Mouse (Mus musculus) layer of hippocampus, postnatal 36 days (tissue): ENCODE results near the gene Rnf39. TPM values are rescaled to one million over a fixed set of nuclear protein-coding genes. Genes with fewer than 3 reads are reported as not detected.
A peak's percentile ranks its signal among the peaks of the same experiment; 100 is the strongest.

Experiments used
- DNase-seq, 2 experiments: peaks; one replicate each; pipeline ENCODE4 v3.0.0; 2022
- total RNA-seq, 2 experiments: library from RNA; stranded (reverse); gene quantifications; 2 replicates each; pipeline ENCODE4 v1.2.3; 2021

The Rnf39 gene
- 1 to 10 TPM; 4.4 to 7.3 TPM for total RNA-seq

DNA sequence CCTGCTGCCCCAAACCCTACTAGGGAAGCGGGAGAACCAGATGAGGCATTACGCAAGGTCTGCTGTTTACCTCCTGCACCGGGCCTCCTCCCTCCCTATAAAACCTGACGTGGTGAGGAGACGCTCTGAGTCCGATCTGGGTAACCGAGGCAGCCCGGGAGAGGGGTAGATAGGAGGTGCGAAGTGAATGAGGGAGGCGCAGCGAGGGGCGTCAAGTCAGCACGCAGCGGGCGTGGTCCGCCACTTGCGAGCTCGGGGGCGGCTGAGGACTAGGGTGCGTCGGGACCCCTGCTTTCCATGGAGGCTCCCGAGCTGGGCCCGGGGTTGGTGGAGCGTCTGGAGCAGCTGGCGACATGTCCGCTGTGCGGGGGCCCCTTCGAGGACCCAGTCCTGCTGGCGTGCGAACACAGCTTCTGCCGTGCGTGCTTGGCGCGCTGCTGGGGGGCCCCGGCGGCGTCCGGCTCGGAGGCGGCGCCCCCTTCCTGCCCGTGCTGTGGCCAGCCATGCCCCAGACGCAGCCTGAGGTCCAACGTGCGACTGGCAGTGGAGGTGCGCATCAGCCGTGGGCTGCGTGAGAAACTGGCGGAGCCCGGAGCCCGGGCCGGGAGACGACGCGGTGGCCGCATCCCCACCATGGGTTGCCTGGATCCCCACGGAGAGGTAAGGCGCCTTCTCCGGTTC, at the start of gene Rnf39:
Rnf39 (plus strand) TSS at position 128 of the 681 bp plus-strand sequence.
- no peak for DNase-seq

- no peak for DNase-seq
Measured at GRCm38 (mm10) chr17:36893387-36893786, 49.3 kb upstream of the Rnf39 start.

- no peak for DNase-seq
Measured at GRCm38 (mm10) chr17:36896583-36896982, 46.1 kb upstream of the Rnf39 start.

DNA sequence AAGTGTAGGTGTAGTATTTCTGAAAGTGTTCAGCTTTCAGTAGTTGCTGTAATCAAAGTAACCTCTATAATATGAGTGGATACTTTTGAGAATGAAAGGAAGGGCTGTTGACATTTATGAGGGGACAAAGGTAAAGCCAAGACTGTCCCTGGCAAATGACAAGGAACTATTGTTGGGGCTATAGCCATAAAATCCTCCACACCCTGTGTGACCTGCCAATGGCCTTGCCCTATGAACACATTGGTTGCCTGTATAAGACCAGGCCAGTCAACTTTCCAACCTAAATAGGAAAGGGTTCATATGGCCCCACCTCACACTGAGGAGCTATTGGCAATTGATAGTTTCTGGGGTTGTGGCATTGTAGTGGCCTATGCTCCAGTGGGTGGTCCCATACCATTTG, 45.7 kb upstream of the Rnf39 start:
- DNase-seq = no peak

DNA sequence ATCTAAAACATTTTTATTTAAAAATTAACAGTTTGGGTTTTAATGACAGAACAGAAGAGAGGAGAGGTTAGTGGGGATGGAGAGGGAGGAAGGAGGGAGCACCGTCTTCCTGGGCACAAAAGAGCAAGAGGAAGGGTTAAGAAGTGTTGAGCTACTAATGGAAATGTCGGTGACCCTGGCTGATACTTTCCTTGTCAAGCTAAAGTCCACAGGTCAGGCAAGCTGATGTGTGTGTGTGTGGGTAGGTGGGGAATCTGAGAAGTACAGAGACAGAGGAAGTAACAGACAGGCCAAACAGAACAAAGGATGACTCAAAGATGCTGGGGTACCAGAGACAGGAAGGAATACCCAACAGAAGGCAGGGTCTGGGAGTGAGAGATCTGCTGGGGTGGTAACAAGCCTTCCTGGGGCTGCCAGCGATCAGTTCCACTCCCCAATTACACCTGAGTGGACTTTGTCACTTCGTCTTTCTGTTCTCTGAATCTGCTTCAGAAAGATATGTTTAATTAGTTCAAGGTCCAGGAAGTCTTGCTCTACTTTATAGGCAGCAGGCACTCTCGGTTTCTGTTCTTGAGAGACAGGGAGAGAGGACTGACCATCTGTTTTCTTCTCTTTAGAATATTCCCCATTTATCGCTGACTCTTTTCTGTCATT, 45.0 kb upstream of the Rnf39 start, which contains the start of gene Trim31:
Trim31 (plus strand) TSS at position 567 of the 654 bp plus-strand sequence.
- no peak for DNase-seq

- no peak for DNase-seq
Measured at GRCm38 (mm10) chr17:36899376-36899775, 43.3 kb upstream of the Rnf39 start.

GRCm38 (mm10) chr17:36900001-36900400, 42.7 kb upstream of the Rnf39 start:
- DNase-seq = peak; percentile 45 to 47

- no peak for DNase-seq
Measured at GRCm38 (mm10) chr17:36900691-36901090, 42.0 kb upstream of the Rnf39 start.

DNA sequence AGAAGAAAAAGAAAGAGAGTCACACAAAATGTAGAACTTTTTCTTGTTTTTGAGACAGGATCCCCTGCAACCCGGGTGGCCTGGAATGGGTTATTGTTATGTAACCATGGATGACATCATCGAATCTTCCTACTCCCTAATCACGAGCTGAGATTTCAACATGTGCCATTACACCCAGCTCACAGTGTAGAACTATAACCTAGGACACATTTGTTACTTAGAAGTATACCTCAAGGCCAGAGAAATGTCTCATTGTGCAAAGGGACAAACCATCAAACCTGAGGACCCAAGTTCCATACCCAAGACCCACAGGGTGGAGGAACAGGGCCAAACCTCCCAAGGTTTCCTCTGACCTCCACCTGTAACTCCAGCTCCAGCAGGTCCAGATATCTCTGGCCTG, 39.1 kb upstream of the Rnf39 start:
- no peak for DNase-seq

DNA sequence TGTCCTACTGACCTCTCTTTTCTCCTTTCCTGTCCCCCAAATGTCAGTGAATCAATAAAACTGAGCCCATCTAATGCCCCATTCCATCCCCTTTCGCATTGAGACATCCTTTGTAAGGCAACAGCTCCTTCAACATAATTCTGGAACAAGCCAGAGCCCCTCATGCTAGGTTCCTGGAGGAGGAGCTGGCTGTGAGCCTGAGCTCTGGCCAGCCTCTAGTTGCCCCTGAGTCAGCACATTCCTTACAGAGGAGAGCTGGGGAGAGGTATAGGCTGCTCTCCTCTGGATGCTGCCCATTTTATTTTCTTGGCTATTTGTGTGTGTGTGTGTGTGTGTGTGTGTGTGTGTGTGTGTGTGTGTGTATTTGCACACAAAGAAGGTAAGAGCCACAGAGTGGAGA, 34.5 kb upstream of the Rnf39 start:
- no peak for DNase-seq

DNA sequence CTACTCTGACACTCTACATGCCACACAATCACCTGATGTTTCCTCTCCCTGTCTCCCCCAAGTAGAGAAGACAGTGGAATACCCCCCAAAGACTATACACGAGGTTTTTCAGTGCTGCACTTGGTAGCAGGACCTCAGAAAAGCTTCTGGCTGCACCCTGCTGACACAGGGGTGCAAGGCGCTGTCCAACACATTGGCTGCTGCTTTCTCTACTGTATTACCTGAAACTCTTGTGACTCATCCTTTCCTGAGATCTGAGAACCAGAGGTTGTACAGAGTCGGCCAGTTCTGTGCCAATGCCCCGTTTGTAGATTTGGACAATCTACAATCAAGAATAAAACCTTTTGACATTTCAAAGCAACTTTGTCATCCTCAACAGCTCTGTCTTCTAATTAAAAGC, 32.9 kb upstream of the Rnf39 start:
- DNase-seq = no peak

DNA sequence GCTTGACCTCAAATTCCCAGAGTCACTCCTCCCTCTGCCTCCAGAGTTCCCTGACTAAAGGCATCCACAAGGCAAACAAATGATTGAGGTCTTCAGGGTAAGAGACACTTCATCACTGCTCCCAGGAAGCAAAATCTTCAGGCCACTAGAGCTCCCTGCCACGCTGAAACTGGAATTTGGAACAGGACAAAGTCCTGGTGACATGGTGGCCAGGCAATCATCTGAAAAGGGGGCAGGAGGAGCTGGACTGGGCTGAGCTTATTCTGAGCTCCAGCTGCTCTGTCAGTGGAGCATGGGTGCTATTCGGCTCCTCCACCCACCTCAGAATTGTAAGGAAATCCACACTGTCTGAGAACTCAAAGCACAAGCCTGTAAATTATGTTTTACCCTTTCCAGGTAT, 30.7 kb upstream of the Rnf39 start:
- DNase-seq = no peak

DNA sequence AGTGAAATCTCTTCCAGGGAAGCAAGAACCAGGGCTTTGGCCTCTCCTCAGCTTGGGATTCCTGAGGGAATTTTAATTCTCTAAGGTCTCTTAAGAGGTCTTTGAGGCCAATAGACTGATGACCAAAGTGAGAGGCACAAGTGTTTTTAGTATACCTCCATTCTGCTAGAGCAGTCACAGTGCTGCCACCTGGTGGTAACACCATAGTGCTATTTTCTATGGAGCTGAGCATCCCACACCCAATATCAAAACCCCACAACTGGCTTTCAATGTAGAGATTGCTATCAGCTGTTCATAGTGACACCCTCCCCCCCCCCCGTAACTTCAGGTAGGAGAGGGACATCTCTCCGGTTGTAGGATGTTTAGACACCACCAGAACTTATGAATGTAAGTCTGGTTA, 28.6 kb upstream of the Rnf39 start:
- peak; percentile 42 to 70 for DNase-seq

GRCm38 (mm10) chr17:36915076-36915475, 27.6 kb upstream of the Rnf39 start:
- peak; percentile 33 to 50 for DNase-seq

DNA sequence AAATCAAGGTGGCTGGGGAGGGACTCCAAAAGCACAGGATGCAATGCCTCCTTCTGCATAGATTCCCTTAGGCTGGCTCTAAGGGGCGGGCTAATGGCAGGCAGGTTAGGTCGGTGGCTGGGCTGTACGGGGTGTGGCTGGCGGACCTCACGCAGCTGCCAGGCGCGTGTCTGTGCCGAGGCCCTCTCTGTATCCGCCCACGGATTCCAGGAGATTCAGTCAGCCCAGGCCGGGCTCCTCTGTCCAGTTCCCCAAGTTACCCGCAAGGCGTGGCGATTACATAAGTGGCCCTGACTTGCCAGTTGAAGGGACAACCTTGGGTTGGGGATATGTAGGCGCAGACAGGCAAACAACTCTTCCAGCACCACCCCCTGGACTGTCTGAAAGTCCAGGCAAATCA, 22.5 kb upstream of the Rnf39 start:
- no peak for DNase-seq

DNA sequence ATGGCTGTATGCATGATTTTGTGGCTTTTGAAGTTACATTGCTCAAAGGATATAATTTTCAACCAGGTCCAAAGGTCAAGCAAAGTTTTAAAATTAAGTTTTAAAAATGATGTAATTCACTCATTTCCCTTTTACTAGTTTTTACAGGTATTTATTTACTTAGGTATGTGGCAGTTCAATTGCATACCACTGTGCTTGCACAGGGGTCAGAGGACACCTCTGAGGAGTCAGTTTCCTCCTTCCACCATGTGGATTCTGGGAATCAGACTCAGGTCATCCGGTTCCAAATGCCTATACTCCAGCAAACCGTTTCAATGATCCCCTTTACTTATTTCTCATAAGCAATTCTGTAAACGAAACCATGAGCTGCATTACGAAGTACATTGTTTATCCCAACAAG, 20.0 kb upstream of the Rnf39 start:
- no peak for DNase-seq

- no peak for DNase-seq
Measured at GRCm38 (mm10) chr17:36923491-36923890, 19.2 kb upstream of the Rnf39 start.

DNA sequence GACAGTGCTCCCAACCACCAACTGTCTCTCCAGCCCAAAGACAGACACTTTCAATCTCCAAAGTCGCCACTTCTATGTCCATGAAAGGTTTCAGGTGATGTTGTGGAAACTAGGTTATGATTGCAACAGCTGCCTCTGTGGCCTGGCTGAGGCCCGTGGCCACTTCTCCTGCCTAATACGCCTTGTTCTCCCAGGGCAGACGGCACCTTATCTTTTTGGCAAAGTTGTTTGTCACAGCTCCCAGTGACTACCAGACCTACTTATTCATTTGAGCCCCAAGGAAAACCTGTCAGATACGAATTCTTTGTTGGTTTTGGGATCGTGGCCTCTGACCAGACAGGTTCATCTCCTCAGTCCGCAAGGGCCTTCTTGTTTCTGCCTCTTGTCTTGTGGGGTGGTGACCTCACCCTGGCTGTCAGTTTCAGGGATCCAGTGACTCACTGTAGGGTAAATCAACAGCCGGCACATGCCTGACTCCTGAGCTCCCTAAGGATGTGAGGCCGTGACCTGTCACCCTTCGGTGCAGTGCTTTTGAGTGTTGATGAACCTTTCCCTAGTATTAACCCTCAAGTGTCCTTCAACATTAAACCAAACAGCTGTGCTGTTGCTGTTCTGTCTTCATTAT, 15.1 kb upstream of the Rnf39 start:
- DNase-seq = no peak

- no peak for DNase-seq
Measured at GRCm38 (mm10) chr17:36929236-36929932, 13.3 kb upstream of the Rnf39 start.

GRCm38 (mm10) chr17:36930233-36930632, 12.5 kb upstream of the Rnf39 start:
- no peak for DNase-seq

DNA sequence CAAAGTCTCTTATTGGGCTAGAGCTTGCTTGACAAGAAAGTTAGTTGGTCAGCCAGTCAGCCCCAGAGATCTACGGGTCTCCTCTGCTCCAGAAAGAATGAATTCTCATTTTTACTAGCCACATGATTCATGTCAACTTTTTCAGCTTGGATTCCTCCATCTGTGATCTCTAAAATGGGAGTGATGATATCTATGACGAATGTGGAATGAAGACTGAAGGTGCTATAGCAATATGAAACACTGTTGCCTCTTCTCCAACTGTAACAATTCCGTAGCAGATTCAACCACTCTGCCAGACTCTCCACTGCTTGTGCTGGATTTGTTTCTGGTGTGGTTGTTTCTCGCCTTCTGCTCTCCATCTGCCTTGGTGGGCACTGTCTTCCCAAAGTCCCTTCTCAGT, 11.6 kb upstream of the Rnf39 start:
- DNase-seq = no peak

GRCm38 (mm10) chr17:36931806-36932205, 10.9 kb upstream of the Rnf39 start:
- DNase-seq = no peak

- DNase-seq = no peak
Measured at GRCm38 (mm10) chr17:36938056-36938455, 4.7 kb upstream of the Rnf39 start.
